Mouse (Mus musculus) small intestine, adult 2 months (tissue): ENCODE measurements around the gene Pard3b.

Experiments used
- CTCF ChIP-seq: fragments of 200-500 bp; IDR thresholded peaks from 2 replicates; pipeline ENCODE4 v1.5.1; 2012; ENCODE audit warnings: low read depth, mild to moderate bottlenecking, control low read depth, inconsistent platforms, low read length, moderate library complexity, mixed read lengths; ENCODE audit not compliant: insufficient replicate concordance, insufficient read length; ENCODE audit errors: extremely low read depth
- POLR2A ChIP-seq: fragments of 200-500 bp; IDR thresholded peaks from 2 replicates; pipeline ENCODE4 v1.6.1; 2012; ENCODE audit warnings: low read depth, mild to moderate bottlenecking, control low read depth, inconsistent platforms, low read length, moderate library complexity

GRCm38 (mm10) chr1:62625819-62626505, 987.3 kb downstream of the Pard3b start:
- TF ChIP-seq POLR2A (no peak), CTCF (no peak)
